Mouse (Mus musculus): ENCODE data around the gene Cabp2. TPM values are rescaled to one million over a fixed set of nuclear protein-coding genes. Genes with fewer than 3 reads are reported as not detected.

Gene Cabp2
- 0.25 TPM in 1 of 2 replicates, not detected in the other for polyA plus RNA-seq (2012; rRNA removed)

GRCm38 (mm10) chr19:4081394-4081793 is at the start of gene Cabp2:
TSS of gene Cabp2 (plus strand) at chr19:4081578.

GRCm38 (mm10) chr19:4037788-4038232 is 43.6 kb upstream of the Cabp2 start, which contains the start of gene Gstp1:
TSS of gene Gstp1 (minus strand) at chr19:4037985.

GRCm38 (mm10) chr19:4045966-4046865 is 35.2 kb upstream of the Cabp2 start, which contains the start of gene Gstp2:
TSS of gene Gstp2 (minus strand) at chr19:4046023.

GRCm38 (mm10) chr19:4059069-4059740 is 22.2 kb upstream of the Cabp2 start, which contains the start of gene Gstp3:
TSS of gene Gstp3 (minus strand) at chr19:4059569.

GRCm38 (mm10) chr19:4096642-4097440 is 15.5 kb downstream of the Cabp2 start, which contains the start of gene Cdk2ap2:
TSS of gene Cdk2ap2 (plus strand) at chr19:4097182.

GRCm38 (mm10) chr19:4099837-4100717 is 18.7 kb downstream of the Cabp2 start, which contains the start of gene Pitpnm1:
TSS of gene Pitpnm1 (plus strand) at chr19:4099998.

GRCm38 (mm10) chr19:4125741-4126696 is 44.6 kb downstream of the Cabp2 start, which contains the start of gene Aip:
TSS of gene Aip (minus strand) at chr19:4125858.

Other genes starting within 250 kb of the Cabp2 start
- 111 and 120 TPM in 2 replicates for gene Chka, start 229.8 kb upstream of the Cabp2 start, polyA plus RNA-seq (2012; rRNA removed)
- 37.4 and 44.0 TPM in 2 replicates for gene Tcirg1, start 174.4 kb upstream of the Cabp2 start, polyA plus RNA-seq (2012; rRNA removed)
- 198 and 215 TPM in 2 replicates for gene Ndufs8, start 168.8 kb upstream of the Cabp2 start, polyA plus RNA-seq (2012; rRNA removed)
- gene Aldh3b1, start 151.8 kb upstream of the Cabp2 start, polyA plus RNA-seq (2012; rRNA removed), result 1.9 and 2.2 TPM in 2 replicates
- gene Unc93b1, start 146.4 kb upstream of the Cabp2 start, polyA plus RNA-seq (2012; rRNA removed), result 10.5 and 11.1 TPM in 2 replicates
- 0.03 TPM in 2 replicates for gene Aldh3b3, start 122.9 kb upstream of the Cabp2 start, polyA plus RNA-seq (2012; rRNA removed)
- gene Aldh3b2, start 109.2 kb upstream of the Cabp2 start, polyA plus RNA-seq (2012; rRNA removed), result 1.4 and 1.5 TPM in 2 replicates
- gene Acy3, start 95.0 kb upstream of the Cabp2 start, polyA plus RNA-seq (2012; rRNA removed), result 2.5 and 3.3 TPM in 2 replicates
- 0.04 and 0.07 TPM in 2 replicates for gene Tbx10, start 88.8 kb upstream of the Cabp2 start, polyA plus RNA-seq (2012; rRNA removed)
- 10.6 and 16.8 TPM in 2 replicates for gene Nudt8, start 81.0 kb upstream of the Cabp2 start, polyA plus RNA-seq (2012; rRNA removed)
- 8.0 and 9.6 TPM in 2 replicates for gene Gm49405, start 81.0 kb upstream of the Cabp2 start, polyA plus RNA-seq (2012; rRNA removed)
- gene Doc2g, start 78.3 kb upstream of the Cabp2 start, polyA plus RNA-seq (2012; rRNA removed), result 25.8 and 27.8 TPM in 2 replicates
- gene Ndufv1, start 68.8 kb upstream of the Cabp2 start, polyA plus RNA-seq (2012; rRNA removed), result 204 and 205 TPM in 2 replicates
- gene Gstp1, start 43.6 kb upstream of the Cabp2 start, polyA plus RNA-seq (2012; rRNA removed), result 361 and 368 TPM in 2 replicates
- gene Gstp2, start 35.6 kb upstream of the Cabp2 start, polyA plus RNA-seq (2012; rRNA removed), result 3.1 and 10.4 TPM in 2 replicates
- not detected in 2 replicates for gene Gstp3, start 22.0 kb upstream of the Cabp2 start, polyA plus RNA-seq (2012; rRNA removed)
- 61.3 and 62.9 TPM in 2 replicates for gene Cdk2ap2, start 15.6 kb downstream of the Cabp2 start, polyA plus RNA-seq (2012; rRNA removed)
- gene Pitpnm1, start 18.4 kb downstream of the Cabp2 start, polyA plus RNA-seq (2012; rRNA removed), result 217 and 226 TPM in 2 replicates
- 116 and 124 TPM in 2 replicates for gene Aip, start 44.3 kb downstream of the Cabp2 start, polyA plus RNA-seq (2012; rRNA removed)
- gene Gpr152, start 58.2 kb downstream of the Cabp2 start, polyA plus RNA-seq (2012; rRNA removed), result 0.03 and 0.06 TPM in 2 replicates
- gene Cabp4, start 62.5 kb downstream of the Cabp2 start, polyA plus RNA-seq (2012; rRNA removed), result 0.08 and 0.12 TPM in 2 replicates
- gene Coro1b, start 67.0 kb downstream of the Cabp2 start, polyA plus RNA-seq (2012; rRNA removed), result 261 and 276 TPM in 2 replicates
- 1.1 and 1.3 TPM in 2 replicates for gene Ptprcap, start 72.0 kb downstream of the Cabp2 start, polyA plus RNA-seq (2012; rRNA removed)
- gene Rps6kb2, start 81.8 kb downstream of the Cabp2 start, polyA plus RNA-seq (2012; rRNA removed), result 60.8 and 68.3 TPM in 2 replicates
- gene Carns1, start 93.9 kb downstream of the Cabp2 start, polyA plus RNA-seq (2012; rRNA removed), result 4.6 and 4.9 TPM in 2 replicates
- gene Tbc1d10c, start 109.7 kb downstream of the Cabp2 start, polyA plus RNA-seq (2012; rRNA removed), result 1.7 and 2.6 TPM in 2 replicates
- 380 and 382 TPM in 2 replicates for gene Ppp1ca, start 110.5 kb downstream of the Cabp2 start, polyA plus RNA-seq (2012; rRNA removed)
- 30.2 and 30.5 TPM in 2 replicates for gene Rad9a, start 120.1 kb downstream of the Cabp2 start, polyA plus RNA-seq (2012; rRNA removed)
- 3.0 and 3.1 TPM in 2 replicates for gene Clcf1, start 132.7 kb downstream of the Cabp2 start, polyA plus RNA-seq (2012; rRNA removed)
- gene AC109138.7, start 132.8 kb downstream of the Cabp2 start, polyA plus RNA-seq (2012; rRNA removed), result not detected in 2 replicates
- 29.7 and 31.3 TPM in 2 replicates for gene Pold4, start 150.3 kb downstream of the Cabp2 start, polyA plus RNA-seq (2012; rRNA removed)
- gene Ssh3, start 187.6 kb downstream of the Cabp2 start, polyA plus RNA-seq (2012; rRNA removed), result 75.1 and 87.8 TPM in 2 replicates
- 85.6 and 86.4 TPM in 2 replicates for gene Ankrd13d, start 201.6 kb downstream of the Cabp2 start, polyA plus RNA-seq (2012; rRNA removed)
- 118 and 127 TPM in 2 replicates for gene Grk2, start 224.6 kb downstream of the Cabp2 start, polyA plus RNA-seq (2012; rRNA removed)